Mouse (Mus musculus) heart, postnatal 0 days (tissue): ENCODE measurements around the gene Dnase1l3.

Source experiments
- CTCF ChIP-seq: IDR thresholded peaks from 2 replicates; pipeline ENCODE4 v1.5.1; 2016; ENCODE audit warnings: antibody characterized with exemption, control low read depth, low read depth
- EP300 ChIP-seq: IDR thresholded peaks from 2 replicates; pipeline ENCODE4 v1.6.1; 2016; ENCODE audit warnings: antibody characterized with exemption, low read depth

DNA sequence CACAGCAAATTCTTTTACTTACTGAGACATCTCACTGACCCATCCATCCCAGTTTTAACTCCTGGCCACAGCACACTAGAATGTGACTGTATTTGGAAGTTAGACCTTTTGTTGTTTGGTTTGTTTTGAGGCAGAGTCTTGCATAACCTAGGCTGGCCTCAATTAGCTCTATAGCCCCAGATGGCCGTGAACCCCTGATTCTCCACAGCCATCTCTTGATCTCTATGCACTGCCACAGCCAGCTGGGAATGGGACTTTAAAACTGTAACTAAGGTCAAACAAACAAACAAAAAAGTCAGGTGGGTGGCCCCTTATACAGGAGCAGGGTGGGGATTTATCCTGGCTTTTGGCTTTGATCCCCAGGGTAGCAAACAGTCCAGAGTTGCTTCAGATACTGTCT, 19.7 kb downstream of the Dnase1l3 start:
- TF ChIP-seq EP300, result no peak
- no peak for TF ChIP-seq CTCF
